Mouse (Mus musculus) myocyte (in vitro differentiated cells): ENCODE measurements around the gene Gm4881. TPM values are rescaled to one million over a fixed set of nuclear protein-coding genes. Genes with fewer than 3 reads are reported as not detected.
"Not testable (repeated sequence)": the region's sequence is repeated elsewhere in the genome, so short reads cannot be mapped to it uniquely, and the experiment has no call there.

Experiments used
- H3K27me3 ChIP-seq: one replicate; pipeline ENCODE4 v1.6.1; 2011; ENCODE audit not compliant: control insufficient read depth, insufficient read depth, insufficient read length
- H3K36me3 ChIP-seq: one replicate; pipeline ENCODE4 v1.6.1; 2011; ENCODE audit not compliant: control insufficient read depth, insufficient read depth
- H3K4me2 ChIP-seq: one replicate; pipeline ENCODE4 v1.6.1; 2011; ENCODE audit warnings: low read depth, control low read depth
- H3K4me3 ChIP-seq: one replicate; pipeline ENCODE4 v1.5.1; 2011; ENCODE audit warnings: mild to moderate bottlenecking, control low read depth, moderate library complexity
- H3K79me2 ChIP-seq: one replicate; pipeline ENCODE4 v1.6.1; 2011; ENCODE audit not compliant: control insufficient read depth, insufficient read depth
- H3ac ChIP-seq: one replicate; pipeline ENCODE4 v1.6.1; 2011; ENCODE audit not compliant: control insufficient read depth, insufficient read length
- CEBPB ChIP-seq: IDR thresholded peaks from 2 replicates; pipeline ENCODE4 v1.6.1; 2011; ENCODE audit warnings: mild to moderate bottlenecking, moderate library complexity; ENCODE audit not compliant: poor library complexity, insufficient read depth, severe bottlenecking
- E2F4 ChIP-seq: IDR thresholded peaks from one replicate; pipeline ENCODE4 v1.6.1; 2011; ENCODE audit warnings: mild to moderate bottlenecking, control low read depth, moderate library complexity; ENCODE audit not compliant: insufficient read depth
- MAX ChIP-seq: IDR thresholded peaks from one replicate; pipeline ENCODE4 v1.6.1; 2011; ENCODE audit warnings: low read depth, mild to moderate bottlenecking, control low read depth
- MYOD1 ChIP-seq, 3 experiments: IDR thresholded peaks; one replicate each; pipeline ENCODE4 v1.6.1; 2011; ENCODE audit warnings: control low read depth in 2 of 3, low read depth in 2 of 3, mild to moderate bottlenecking in 2 of 3, moderate library complexity in 1 of 3; ENCODE audit not compliant: insufficient read length in 2 of 3, control insufficient read depth in 1 of 3
- MYOG ChIP-seq, 3 experiments: IDR thresholded peaks; one replicate each; pipeline ENCODE4 v1.6.1; 2011; ENCODE audit warnings: control low read depth in 2 of 3, low read depth in 2 of 3, mild to moderate bottlenecking in 2 of 3; ENCODE audit not compliant: insufficient read length in 2 of 3, control insufficient read depth in 1 of 3, insufficient read depth in 1 of 3
- POLR2A ChIP-seq: IDR thresholded peaks from one replicate; pipeline ENCODE4 v1.6.1; 2011; ENCODE audit warnings: low read depth, mild to moderate bottlenecking, control low read depth, moderate library complexity; ENCODE audit not compliant: insufficient read length
- POLR2AphosphoS2 ChIP-seq: IDR thresholded peaks from one replicate; pipeline ENCODE4 v1.6.1; 2011; ENCODE audit warnings: low read depth, control low read depth; ENCODE audit not compliant: insufficient read length
- REST ChIP-seq: IDR thresholded peaks from one replicate; pipeline ENCODE4 v1.6.1; 2011; ENCODE audit warnings: mild to moderate bottlenecking, control low read depth, moderate library complexity; ENCODE audit not compliant: insufficient read depth, insufficient read length
- SRF ChIP-seq: IDR thresholded peaks from one replicate; pipeline ENCODE4 v1.6.1; 2011; ENCODE audit warnings: low read depth; ENCODE audit not compliant: control insufficient read depth, insufficient read length
- TCF12 ChIP-seq: IDR thresholded peaks from one replicate; pipeline ENCODE4 v1.6.1; 2011; ENCODE audit warnings: mild to moderate bottlenecking, control low read depth; ENCODE audit not compliant: poor library complexity, insufficient read depth, severe bottlenecking
- TCF3 ChIP-seq: IDR thresholded peaks from one replicate; pipeline ENCODE4 v1.6.1; 2011; ENCODE audit warnings: low read depth, control low read depth; ENCODE audit not compliant: insufficient read length
- USF1 ChIP-seq: IDR thresholded peaks from one replicate; pipeline ENCODE4 v1.6.1; 2011; ENCODE audit warnings: low read depth, mild to moderate bottlenecking, control low read depth, moderate library complexity
- polyA plus RNA-seq: library from polyadenylated mRNA; unstranded; fragments of >200 nt; fragmentation: generic; extraction: Trizol; gene quantifications from one replicate; pipeline ENCODE4 v1.2.1, GENCODE M21; 2012; ENCODE audit warnings: missing spikeins

The Gm4881 gene
- polyA plus RNA-seq, 1 experiment: not detected

DNA sequence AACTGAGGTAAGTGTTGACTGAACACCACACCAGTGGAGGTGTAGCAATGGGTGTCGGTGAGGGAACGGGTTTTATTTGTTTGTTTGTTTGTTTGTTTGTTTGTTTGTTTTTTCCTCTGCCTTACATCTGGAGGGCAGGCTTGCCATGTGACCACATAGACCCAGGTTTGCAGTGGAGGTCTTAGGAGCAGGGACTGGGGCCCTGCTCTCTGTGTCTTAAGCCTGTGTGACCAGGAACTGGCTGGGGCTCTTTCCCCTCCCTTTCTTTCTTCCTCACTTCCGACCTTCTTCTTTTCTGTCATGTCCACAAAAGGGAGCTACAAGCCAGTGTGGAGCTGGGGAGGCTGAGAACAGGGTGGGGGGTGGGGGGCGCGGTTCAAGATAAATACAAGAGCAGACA is 46.3 kb downstream of the Gm4881 start:
- no peak overlapping the region for H3K4me3 ChIP-seq
- H3K79me2 ChIP-seq: no peaks in the 10 kb centered on the region
- no peak overlapping the region for H3ac ChIP-seq
- no peak overlapping the region for H3K4me2 ChIP-seq
- no peaks in the 10 kb centered on the region for H3K36me3 ChIP-seq
- TF ChIP-seq POLR2AphosphoS2 (no peak), POLR2A (no peak), REST (no peak), TCF12 (no peak), MAX (no peak), TCF3 (no peak), MYOD1 (IDR thresholded peaks at IDR 0.05; ENCODE audit: control insufficient read depth in 1 of 3, insufficient read length in 2 of 3, low read depth in 2 of 3) (no peak)
- no peaks in the 10 kb centered on the region for H3K27me3 ChIP-seq

DNA sequence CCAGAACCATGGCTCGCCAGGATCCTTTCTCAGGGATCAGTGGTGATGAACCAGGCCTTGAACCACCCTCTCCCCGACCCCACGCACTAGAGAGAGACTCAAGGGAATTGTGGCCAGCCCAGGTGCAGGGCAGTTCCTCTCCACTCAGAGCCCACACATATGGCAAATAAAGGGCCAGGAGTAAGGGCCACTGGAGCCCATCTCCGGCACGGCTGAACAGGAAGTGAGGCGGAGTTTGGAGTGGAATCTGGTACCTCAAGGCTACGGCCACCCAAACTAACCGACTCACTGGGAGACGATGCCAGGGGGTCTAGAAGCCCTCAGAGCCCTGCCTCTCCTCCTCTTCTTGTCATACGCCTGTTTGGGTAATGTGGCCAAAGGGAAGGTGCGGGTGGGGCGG is 47.1 kb downstream of the Gm4881 start, which contains the start of gene Cd79a:
Gene Cd79a, plus strand, starts transcription at position 158 of the 400 bp plus-strand sequence.
- no peak within 1 kb of the TSS for H3ac ChIP-seq
- no peak within 1 kb of the TSS for H3K4me3 ChIP-seq
- no peaks in the 10 kb centered on the region for H3K27me3 ChIP-seq
- no peaks in the 10 kb centered on the region for H3K36me3 ChIP-seq
- no peak for TF ChIP-seq TCF3
- no peak for TF ChIP-seq POLR2A
- TF ChIP-seq MAX: no peak
- TF ChIP-seq MYOD1 (IDR thresholded peaks at IDR 0.05; ENCODE audit: control insufficient read depth in 1 of 3, insufficient read length in 2 of 3, low read depth in 2 of 3): no peak
- no peak for TF ChIP-seq POLR2AphosphoS2
- no peak for TF ChIP-seq USF1
- TF ChIP-seq CEBPB: no peak
- TF ChIP-seq REST: no peak
- TF ChIP-seq E2F4: no peak
- no peak for TF ChIP-seq MYOG (IDR thresholded peaks at IDR 0.05; ENCODE audit: control insufficient read depth in 1 of 3, insufficient read depth in 1 of 3, insufficient read length in 2 of 3, low read depth in 2 of 3)
- no peak for TF ChIP-seq TCF12
- TF ChIP-seq SRF: no peak
- H3K4me2 ChIP-seq: no peak within 1 kb of the TSS
- H3K79me2 ChIP-seq: no peaks in the 10 kb centered on the region

DNA sequence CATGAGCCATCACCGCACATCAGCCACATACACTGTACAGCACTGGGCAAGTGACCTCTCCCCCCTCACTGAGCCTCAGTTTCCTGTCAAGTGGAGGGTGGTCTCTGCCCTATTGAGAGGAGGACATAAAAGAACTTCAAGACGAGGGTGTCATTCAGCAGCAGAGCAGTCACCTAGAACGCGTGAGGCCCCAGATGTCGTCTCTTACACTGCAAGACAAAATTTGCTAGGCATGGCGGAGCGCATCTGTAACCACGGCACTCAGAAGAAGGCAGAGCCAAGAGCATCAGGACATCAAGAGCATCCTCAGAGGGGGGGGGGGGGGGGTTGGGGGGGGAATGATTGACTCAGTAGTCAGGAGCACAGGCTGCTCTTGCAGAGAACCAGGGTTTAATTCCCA is 48.0 kb downstream of the Gm4881 start:
- Histone ChIP-seq H3ac (no peak overlapping the region), H3K4me3 (no peak overlapping the region), H3K79me2 (no peaks in the 10 kb centered on the region), H3K36me3 (no peaks in the 10 kb centered on the region), H3K4me2 (no peak overlapping the region), H3K27me3 (no peaks in the 10 kb centered on the region)
- no peak for TF ChIP-seq MAX
- no peak for TF ChIP-seq MYOG (IDR thresholded peaks at IDR 0.05; ENCODE audit: control insufficient read depth in 1 of 3, insufficient read depth in 1 of 3, insufficient read length in 2 of 3, low read depth in 2 of 3)
- no peak for TF ChIP-seq TCF3
- TF ChIP-seq USF1: no peak
- TF ChIP-seq POLR2A: no peak

DNA sequence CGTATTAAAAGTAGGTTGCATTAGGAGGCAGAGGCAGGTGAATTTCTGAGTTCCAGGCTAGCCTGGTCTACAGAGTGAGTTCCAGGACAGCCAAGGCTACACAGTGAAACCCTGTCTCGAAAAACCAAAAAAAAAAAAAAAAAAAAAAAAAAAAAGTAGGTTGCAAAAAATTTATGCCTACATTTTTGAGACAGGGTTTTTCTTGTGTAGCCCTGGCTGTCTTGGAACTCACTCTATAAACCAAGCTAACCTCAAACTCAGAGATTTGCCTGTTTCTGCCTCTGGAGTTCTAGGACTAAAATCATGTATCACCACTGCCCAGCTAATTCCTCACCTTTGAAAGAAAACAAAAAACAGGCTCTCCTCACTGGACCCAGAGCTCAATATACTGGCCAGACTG is 48.5 kb downstream of the Gm4881 start:
- not testable (repeated sequence) for H3ac ChIP-seq, H3K4me2 ChIP-seq, H3K36me3 ChIP-seq, H3K27me3 ChIP-seq, H3K4me3 ChIP-seq, H3K79me2 ChIP-seq

DNA sequence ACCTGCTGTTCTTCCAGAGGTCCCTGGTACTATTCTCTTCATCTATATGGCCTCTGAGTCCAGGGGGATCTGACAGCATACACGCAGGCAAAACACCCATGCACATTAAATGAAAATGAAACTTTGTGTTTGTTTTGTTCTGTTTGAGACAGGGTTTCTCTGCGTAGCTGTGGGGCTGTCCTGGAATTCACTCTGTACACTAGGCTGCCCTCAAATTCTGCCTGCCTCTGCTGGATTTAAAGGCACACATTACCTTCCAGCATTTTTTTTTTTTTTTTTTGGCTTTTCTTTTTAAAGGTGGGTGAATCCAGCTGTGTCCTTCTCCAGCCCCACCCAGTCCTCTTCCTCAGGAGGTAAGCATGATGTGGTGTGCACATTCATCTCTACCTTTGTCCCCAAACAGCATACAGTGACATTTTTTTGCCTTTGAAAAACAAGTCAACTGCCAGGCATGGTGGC is 52.1 kb downstream of the Gm4881 start:
- Histone ChIP-seq H3K4me3 (no peak overlapping the region), H3K36me3 (peaks cover 29% of the 10 kb centered on the region), H3ac (no peak overlapping the region), H3K79me2 (peaks cover 8% of the 10 kb centered on the region), H3K4me2 (no peak overlapping the region), H3K27me3 (no peaks in the 10 kb centered on the region)
- TF ChIP-seq USF1 (no peak), MYOG (IDR thresholded peaks at IDR 0.05; ENCODE audit: control insufficient read depth in 1 of 3, insufficient read depth in 1 of 3, insufficient read length in 2 of 3, low read depth in 2 of 3) (no peak), MYOD1 (IDR thresholded peaks at IDR 0.05; ENCODE audit: control insufficient read depth in 1 of 3, insufficient read length in 2 of 3, low read depth in 2 of 3) (no peak), CEBPB (no peak), TCF3 (no peak), E2F4 (no peak), SRF (no peak), MAX (no peak), REST (no peak), POLR2AphosphoS2 (no peak), POLR2A (no peak)
